ENCODE assay signal across 15 mouse cellular contexts in the genomic region with DNA sequence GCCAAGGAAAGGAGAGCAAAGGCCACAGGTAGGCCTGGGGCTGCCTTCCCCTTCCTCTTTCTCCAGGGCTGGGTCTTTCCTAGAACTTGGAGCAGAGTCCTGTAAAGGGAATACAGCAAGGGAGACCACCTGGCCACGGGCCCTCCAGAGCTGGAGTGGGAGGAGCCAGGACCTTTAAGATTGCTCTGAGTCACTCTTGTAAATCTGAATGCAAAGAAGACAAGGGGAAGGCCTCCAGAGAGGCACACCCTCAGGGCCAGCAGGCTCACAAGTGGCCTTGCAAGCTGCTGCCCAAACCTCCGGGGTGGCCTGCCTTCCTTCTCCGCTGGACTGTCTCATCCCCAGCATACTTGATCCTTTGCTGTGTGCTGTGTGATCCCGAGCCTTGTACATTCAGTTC. TPM values are rescaled to one million over a fixed set of nuclear protein-coding genes. Genes with fewer than 3 reads are reported as not detected.
DNase-seq lines count a peak whose midpoint lies in the region; ATAC-seq and TF ChIP-seq lines count a peak whose summit lies in the region.
"Had no signal": no experiment of that assay in that cellular context is flagged by ENCODE, and none has a peak within 500 bp of the region (broad histone marks: within the 10 kb centered on the region; RNA-seq: fewer than 3 reads in every experiment).

No protein-coding gene starts in this region.

- DNase-seq in liver, adult 2 months (ENCODE audit: extremely low read depth, low read depth, low spot score) = no peak
- DNase-seq in liver, embryonic 11.5 days (ENCODE audit: low spot score) = no peak
- peak; percentile 48 for DNase-seq in NIH3T3 (ENCODE audit: low read depth)
- DNase-seq in limb, embryonic 10.5 days (ENCODE audit: low spot score) = no peak
- DNase-seq in splenic B cell, adult 2 months (ENCODE audit: low read depth, low spot score) = peak; percentile 56
- no peak for DNase-seq in T-cell, adult 2 months (ENCODE audit: low spot score)
- DNase-seq: cerebellum, adult 8-10 months; left cerebral cortex, postnatal 4 days; spleen, adult 18-20 months had no signal

- H3K36me3 ChIP-seq in liver, adult 2 months (ENCODE audit: control insufficient read depth, insufficient read depth, low read length) = no peaks in the 10 kb centered on the region
- H3K36me3 ChIP-seq in liver, embryonic 11.5 days (ENCODE audit: control insufficient read depth, insufficient read depth, low read length) = no peaks in the 10 kb centered on the region
- H3K36me3 ChIP-seq in limb, embryonic 10.5 days = no peaks in the 10 kb centered on the region
- H3K36me3 ChIP-seq in splenic B cell, adult 2 months (ENCODE audit: control insufficient read depth, insufficient read depth, low read length, poor library complexity, severe bottlenecking) = peaks cover 2% of the 10 kb centered on the region; the same call in 1 of the 2 replicates
- H3K36me3 ChIP-seq: embryonic facial prominence, embryonic 15.5 days; hindbrain, embryonic 15.5 days; midbrain, embryonic 15.5 days had no signal

- H3K27ac ChIP-seq in liver, adult 2 months (replicated peaks; ENCODE audit: insufficient read depth, low read depth, low read length) = peak overlapping the region; percentile 39
- no peak overlapping the region; the same call in 1 of the 2 replicates for H3K27ac ChIP-seq in liver, embryonic 11.5 days (ENCODE audit: low read depth, low read length)
- H3K27ac ChIP-seq in limb, embryonic 10.5 days = peak overlapping the region; percentile 1; the same call in 1 of the 2 replicates
- H3K27ac ChIP-seq: embryonic facial prominence, embryonic 15.5 days; hindbrain, embryonic 15.5 days; midbrain, embryonic 15.5 days had no signal

- H3K9ac ChIP-seq in liver, adult 2 months (ENCODE audit: low read depth, low read length) = no peak overlapping the region; the same call in 1 of the 2 replicates
- no peak overlapping the region for H3K9ac ChIP-seq in liver, embryonic 11.5 days (ENCODE audit: low read depth, low read length)
- H3K9ac ChIP-seq: embryonic facial prominence, embryonic 15.5 days; hindbrain, embryonic 15.5 days; midbrain, embryonic 15.5 days had no signal

- TF ChIP-seq CTCF in liver, adult 2 months (IDR thresholded peaks at IDR 0.05; ENCODE audit: low read depth, low read length) = no peak

- WGBS in liver, adult 2 months = 92% methylated on average over 4 of the region's 4 CpGs
- WGBS in liver, embryonic 11.5 days = 62% methylated on average over 4 of the region's 4 CpGs
- 67% methylated on average over 4 of the region's 4 CpGs for WGBS in limb, embryonic 10.5 days

- H3K9me3 ChIP-seq in liver, embryonic 11.5 days (ENCODE audit: control insufficient read depth, low read length) = no peaks in the 10 kb centered on the region
- no peaks in the 10 kb centered on the region for H3K9me3 ChIP-seq in limb, embryonic 10.5 days (replicated peaks)
- H3K9me3 ChIP-seq: embryonic facial prominence, embryonic 15.5 days; hindbrain, embryonic 15.5 days; midbrain, embryonic 15.5 days had no signal

- ATAC-seq in liver, embryonic 11.5 days (replicated peaks; ENCODE audit: low FRiP score) = no peak
- no peak for ATAC-seq in frontal cortex, adult (ENCODE audit: low TSS enrichment)
- ATAC-seq: midbrain, embryonic 15.5 days had no signal

- peak overlapping the region; percentile 28; the same call in 1 of the 2 replicates for H3K4me3 ChIP-seq in liver, adult 2 months (ENCODE audit: insufficient read depth, low read depth, low read length)
- H3K4me3 ChIP-seq in liver, embryonic 11.5 days (ENCODE audit: low read depth, low read length) = no peak overlapping the region
- H3K4me3 ChIP-seq in limb, embryonic 10.5 days = no peak overlapping the region
- H3K4me3 ChIP-seq: embryonic facial prominence, embryonic 15.5 days; hindbrain, embryonic 15.5 days; midbrain, embryonic 15.5 days had no signal

- H3K4me2 ChIP-seq in liver, embryonic 11.5 days = no peak overlapping the region
- H3K4me2 ChIP-seq: embryonic facial prominence, embryonic 15.5 days; heart, embryonic 11.5 days; hindbrain, embryonic 15.5 days; midbrain, embryonic 15.5 days had no signal

- no peak for TF ChIP-seq POLR2A in liver, adult 2 months (IDR thresholded peaks at IDR 0.05; ENCODE audit: extremely low read depth, insufficient read depth, low read length)

- H3K4me1 ChIP-seq in liver, adult 2 months (ENCODE audit: control insufficient read depth, insufficient read depth, low read length) = peaks cover 3% of the 10 kb centered on the region; the same call in 1 of the 2 replicates
- H3K4me1 ChIP-seq in liver, embryonic 11.5 days (replicated peaks; ENCODE audit: control insufficient read depth, insufficient read depth, low read length) = peaks cover 20% of the 10 kb centered on the region
- peaks cover 20% of the 10 kb centered on the region for H3K4me1 ChIP-seq in limb, embryonic 10.5 days
- H3K4me1 ChIP-seq: midbrain, embryonic 15.5 days had no signal

- no peaks in the 10 kb centered on the region for H3K27me3 ChIP-seq in liver, adult 2 months (ENCODE audit: control insufficient read depth, insufficient read depth, low read length)
- no peaks in the 10 kb centered on the region for H3K27me3 ChIP-seq in liver, embryonic 11.5 days (replicated peaks; ENCODE audit: control insufficient read depth, insufficient read depth, low read length)
- H3K27me3 ChIP-seq in limb, embryonic 10.5 days (ENCODE audit: low read depth, poor library complexity, severe bottlenecking) = no peaks in the 10 kb centered on the region
- no peaks in the 10 kb centered on the region for H3K27me3 ChIP-seq in splenic B cell, adult 2 months (ENCODE audit: control insufficient read depth, insufficient read depth, low read length, poor library complexity, severe bottlenecking)
- H3K27me3 ChIP-seq: embryonic facial prominence, embryonic 15.5 days; hindbrain, embryonic 15.5 days; midbrain, embryonic 15.5 days had no signal

- no peaks in the 10 kb centered on the region for H3K79me2 ChIP-seq in liver, adult 2 months (ENCODE audit: control insufficient read depth, insufficient read depth, low read length)

RNA-seq across cellular contexts. Expression of a gene that starts 13.9 kb away (rescaled TPM):
- total RNA-seq in liver, adult 2 months (2014; rRNA removed) = 43.8 and 51.0 TPM in 2 replicates
- polyA plus RNA-seq in liver, adult 2 months (2012; rRNA removed) = 88.2 and 89.2 TPM in 2 replicates
- 33.8 and 33.9 TPM in 2 replicates for polyA plus RNA-seq in liver, embryonic 11.5 days (2014; fragmentation: Nextera tagmentation; extraction: Ambion mirVana)
- 13.1 and 20.5 TPM in 2 replicates for polyA plus RNA-seq in limb, embryonic 10.5 days (2016; fragmentation: Nextera tagmentation; extraction: Ambion mirVana)

RNA-seq across cellular contexts. Expression of a gene that starts 44.9 kb away (rescaled TPM):
- total RNA-seq in liver, adult 2 months (2014; rRNA removed) = 779 and 846 TPM in 2 replicates
- 1,131 and 1,407 TPM in 2 replicates for polyA plus RNA-seq in liver, adult 2 months (2012; rRNA removed)
- polyA plus RNA-seq in liver, embryonic 11.5 days (2014; fragmentation: Nextera tagmentation; extraction: Ambion mirVana) = 86.4 and 93.9 TPM in 2 replicates
- 10.1 and 11.7 TPM in 2 replicates for polyA plus RNA-seq in limb, embryonic 10.5 days (2016; fragmentation: Nextera tagmentation; extraction: Ambion mirVana)

RNA-seq across cellular contexts. Expression of a gene that starts 48.9 kb away (rescaled TPM):
- not detected in 2 replicates for total RNA-seq in liver, adult 2 months (2014; rRNA removed)
- polyA plus RNA-seq in liver, adult 2 months (2012; rRNA removed) = not detected in 2 replicates
- 2.1 TPM in 1 of 2 replicates, not detected in the other for polyA plus RNA-seq in liver, embryonic 11.5 days (2014; fragmentation: Nextera tagmentation; extraction: Ambion mirVana)
- polyA plus RNA-seq in limb, embryonic 10.5 days (2016; fragmentation: Nextera tagmentation; extraction: Ambion mirVana) = 0.06 TPM in 1 of 2 replicates, not detected in the other
- total RNA-seq: ES-E14 had no signal
- polyA plus RNA-seq: heart, embryonic 11.5 days; hindbrain, embryonic 15.5 days; midbrain, embryonic 15.5 days had no signal

RNA-seq across cellular contexts. Expression of a gene that starts 59.7 kb away (rescaled TPM):
- total RNA-seq in liver, adult 2 months (2014; rRNA removed) = 8.7 and 9.1 TPM in 2 replicates
- 8.2 and 13.8 TPM in 2 replicates for polyA plus RNA-seq in liver, adult 2 months (2012; rRNA removed)
- 5.7 and 6.4 TPM in 2 replicates for polyA plus RNA-seq in liver, embryonic 11.5 days (2014; fragmentation: Nextera tagmentation; extraction: Ambion mirVana)
- 19.6 and 23.0 TPM in 2 replicates for polyA plus RNA-seq in limb, embryonic 10.5 days (2016; fragmentation: Nextera tagmentation; extraction: Ambion mirVana)

RNA-seq across cellular contexts. Expression of a gene that starts 59.7 kb away (rescaled TPM):
- total RNA-seq in liver, adult 2 months (2014; rRNA removed) = 11.4 and 13.2 TPM in 2 replicates
- 7.7 and 7.9 TPM in 2 replicates for polyA plus RNA-seq in liver, adult 2 months (2012; rRNA removed)
- polyA plus RNA-seq in liver, embryonic 11.5 days (2014; fragmentation: Nextera tagmentation; extraction: Ambion mirVana) = 14.4 and 15.0 TPM in 2 replicates
- polyA plus RNA-seq in limb, embryonic 10.5 days (2016; fragmentation: Nextera tagmentation; extraction: Ambion mirVana) = 9.2 and 9.3 TPM in 2 replicates

Comparison
In these comparisons a context has a peak if more than half of its experiments do, and no peak if none do; other contexts are left out.
1. RNA of a gene that starts 44.9 kb away (polyA plus RNA-seq): 1,131 to 1,407 TPM in liver, adult 2 months; 86.4 to 93.9 TPM in liver, embryonic 11.5 days and 10.1 to 11.7 TPM in limb, embryonic 10.5 days; every median in the first group is over 10 times any median in the second.
2. DNase-seq: peak in NIH3T3 (single experiment) and splenic B cell, adult 2 months (single experiment); none in liver, adult 2 months (single experiment), liver, embryonic 11.5 days (single experiment), limb, embryonic 10.5 days (single experiment) and T-cell, adult 2 months (single experiment).